Mouse (Mus musculus) MN1 (cell line): ENCODE results near the gene Dclk1.

Experiments
- DNase-seq: peaks from one replicate; pipeline ENCODE4 v3.0.0-alpha.2; 2016; ENCODE audit warnings: low spot score

Gene Dclk1

DNA sequence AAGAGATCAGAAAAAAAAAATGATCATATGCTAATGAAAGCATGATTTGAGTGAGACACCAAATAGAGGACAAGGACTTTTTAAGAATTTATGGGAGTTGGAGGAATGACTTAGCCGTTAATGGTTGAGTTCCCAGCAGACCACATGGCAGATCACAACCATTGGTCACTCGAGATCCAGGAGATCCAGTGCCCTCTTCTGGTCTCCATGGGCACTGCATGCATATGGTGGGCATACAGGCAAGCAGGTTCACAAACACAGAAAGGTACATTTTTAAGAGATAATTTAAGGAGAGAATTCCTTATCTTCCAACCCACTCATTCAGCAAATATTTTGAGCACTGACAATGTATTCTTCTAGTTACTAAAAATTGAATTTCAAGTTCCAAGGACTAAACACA, 207.0 kb downstream of the Dclk1 start:
- DNase-seq: no peak

DNA sequence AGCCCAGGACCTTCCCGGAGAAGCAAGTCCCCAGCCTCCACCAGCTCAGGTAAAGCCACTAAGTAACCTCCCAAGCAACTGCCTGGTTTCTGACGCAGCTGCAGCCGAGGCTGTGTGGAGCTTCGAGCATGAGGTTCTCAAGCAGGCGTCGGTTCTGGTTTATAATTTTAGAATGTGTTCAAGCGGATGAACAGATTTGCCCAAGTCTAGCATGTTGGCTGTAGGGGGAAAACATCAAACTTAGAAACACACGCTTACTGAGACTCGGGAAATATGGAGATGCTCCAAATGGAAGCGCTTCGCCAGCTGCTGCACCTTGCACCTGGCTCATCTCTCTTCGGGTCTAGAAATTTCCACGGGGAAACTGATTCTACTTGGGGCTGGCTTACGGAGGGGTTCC, 208.9 kb downstream of the Dclk1 start:
- DNase-seq: no peak

DNA sequence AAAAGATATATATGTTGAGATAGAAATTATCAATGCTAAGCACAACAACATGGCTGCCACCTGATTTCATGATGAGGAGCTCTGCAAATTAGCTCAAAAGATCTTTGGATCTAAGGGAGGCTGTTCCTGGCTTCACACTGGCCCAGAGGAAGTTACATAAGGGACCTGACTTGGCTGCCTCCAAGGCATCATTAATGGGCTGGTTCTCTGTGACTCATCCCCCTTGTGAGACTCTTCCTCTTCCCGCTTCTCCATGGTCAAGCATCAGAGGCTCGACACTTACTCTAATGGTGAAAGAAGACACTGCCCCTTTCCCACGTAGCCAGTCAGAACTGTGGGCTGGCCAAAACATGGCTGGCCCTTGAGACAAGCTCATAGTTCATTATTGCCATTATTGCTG, 209.7 kb downstream of the Dclk1 start:
- no peak for DNase-seq

DNA sequence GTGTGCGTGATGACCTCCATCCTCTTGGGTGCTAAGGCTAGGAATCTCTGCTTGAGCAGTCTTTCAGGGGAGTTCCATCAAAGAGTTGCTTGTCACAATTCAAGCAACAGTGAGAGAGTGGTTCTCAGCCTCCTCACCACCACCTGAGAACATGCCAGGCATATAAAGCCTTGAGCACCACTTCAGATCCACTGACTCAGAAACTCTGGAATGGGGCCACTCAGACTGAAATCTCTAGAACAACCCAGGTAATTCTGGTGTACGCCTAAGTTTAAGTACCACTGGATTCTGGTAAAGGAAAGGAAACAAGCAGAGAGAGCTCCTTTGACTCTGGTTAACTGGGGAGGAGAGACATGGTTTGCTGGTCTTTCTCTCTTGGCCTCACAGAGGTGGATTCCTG, 210.3 kb downstream of the Dclk1 start:
- DNase-seq: no peak

DNA sequence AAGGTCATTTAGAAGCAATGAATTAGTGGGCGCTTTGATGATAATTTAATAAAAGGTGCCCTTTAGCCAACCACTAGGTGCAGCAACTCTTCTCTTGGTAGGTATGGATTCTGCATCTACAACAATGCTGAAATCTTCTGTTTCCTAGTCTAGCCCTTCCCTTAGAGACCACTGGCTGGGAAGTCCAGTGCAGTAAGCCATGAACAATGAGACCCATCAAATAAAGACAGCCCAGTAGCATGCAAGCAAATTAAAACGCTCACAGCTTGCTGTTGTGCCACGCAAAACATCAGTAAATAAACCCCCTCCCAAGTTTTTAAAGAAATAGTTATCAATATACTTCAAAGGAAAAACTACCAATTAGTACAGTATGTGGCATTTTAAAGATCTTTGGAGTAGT, 218.9 kb downstream of the Dclk1 start:
- no peak for DNase-seq

DNA sequence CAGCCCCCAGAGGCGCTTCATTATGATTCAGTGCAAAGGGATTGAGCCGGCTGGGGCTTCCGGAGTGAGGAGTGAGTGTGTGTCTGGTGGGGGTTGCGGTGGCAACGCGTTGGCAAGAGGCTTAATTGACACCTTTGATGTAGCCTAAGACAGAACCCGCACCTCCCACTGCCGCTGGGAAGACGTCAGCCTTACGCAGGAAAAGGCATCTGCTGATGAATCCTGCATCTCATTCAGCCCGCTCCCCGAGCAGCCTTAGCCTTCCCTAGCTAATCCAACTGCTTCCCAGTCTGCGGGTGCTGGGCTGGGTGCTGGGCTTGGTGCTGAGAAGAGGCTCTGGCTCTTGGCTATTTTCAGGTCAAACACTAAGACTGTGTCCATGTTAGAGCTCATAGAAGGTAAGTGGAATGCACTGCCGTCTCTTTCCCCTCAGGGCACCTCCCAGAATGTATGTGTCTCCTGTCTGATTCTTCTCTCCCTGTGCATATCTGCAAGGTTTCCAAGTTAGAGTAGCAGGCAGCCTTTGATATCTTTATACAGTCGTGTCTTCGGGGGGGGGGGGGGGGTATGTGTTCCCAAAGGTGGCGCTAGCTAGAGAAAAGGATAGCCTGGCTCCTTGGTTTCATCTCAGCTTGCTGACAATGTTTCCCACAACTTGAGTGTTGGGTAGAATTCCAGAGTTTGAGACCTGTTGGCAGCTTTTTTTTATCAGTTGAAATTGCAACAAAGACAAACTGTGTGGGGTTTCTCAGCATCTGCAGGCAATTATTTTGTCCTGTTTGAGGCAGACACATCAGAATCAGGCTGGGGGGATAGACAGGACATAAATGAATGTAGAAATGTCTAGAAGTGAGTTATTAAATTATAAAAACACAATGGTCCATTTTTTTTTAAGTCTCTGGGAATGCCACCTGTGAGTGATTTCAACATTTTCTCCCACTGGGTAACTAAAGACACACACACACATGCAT, 219.8 kb downstream of the Dclk1 start:
- DNase-seq: peak; percentile 90

DNA sequence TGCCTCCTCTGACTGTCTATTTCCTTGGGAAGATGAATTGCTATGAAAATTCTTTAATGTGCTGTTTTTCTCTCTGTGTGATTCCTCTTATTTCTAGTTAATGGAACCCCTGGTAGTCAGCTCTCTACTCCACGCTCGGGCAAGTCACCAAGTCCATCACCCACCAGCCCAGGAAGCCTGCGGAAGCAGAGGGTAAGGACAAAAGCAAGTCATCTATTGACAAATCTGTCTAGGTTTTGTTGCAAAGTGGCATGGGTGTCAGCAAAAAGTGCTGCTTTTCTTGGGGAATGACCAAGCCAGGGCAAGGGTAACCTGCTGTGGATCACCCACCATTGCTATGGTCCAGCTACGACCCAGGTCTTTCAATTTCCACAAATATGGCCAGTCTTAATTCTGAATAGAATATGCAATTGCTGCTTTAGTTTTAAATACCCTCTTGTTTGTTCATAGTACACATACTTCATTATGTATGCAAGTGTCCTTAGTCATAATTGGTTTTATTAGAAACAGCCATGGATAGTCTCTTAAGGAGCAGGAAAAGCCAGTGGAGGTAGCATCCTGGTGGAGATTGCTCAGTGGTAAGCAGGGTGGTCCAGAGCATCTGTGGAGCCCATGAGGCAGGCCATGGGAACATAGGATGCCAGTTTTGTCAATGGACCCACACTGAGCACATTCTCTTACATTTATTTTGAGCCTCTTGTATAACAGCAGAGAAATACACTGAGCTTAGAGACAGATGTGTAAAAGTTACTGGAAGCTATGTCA, 220.9 kb downstream of the Dclk1 start:
- no peak for DNase-seq

DNA sequence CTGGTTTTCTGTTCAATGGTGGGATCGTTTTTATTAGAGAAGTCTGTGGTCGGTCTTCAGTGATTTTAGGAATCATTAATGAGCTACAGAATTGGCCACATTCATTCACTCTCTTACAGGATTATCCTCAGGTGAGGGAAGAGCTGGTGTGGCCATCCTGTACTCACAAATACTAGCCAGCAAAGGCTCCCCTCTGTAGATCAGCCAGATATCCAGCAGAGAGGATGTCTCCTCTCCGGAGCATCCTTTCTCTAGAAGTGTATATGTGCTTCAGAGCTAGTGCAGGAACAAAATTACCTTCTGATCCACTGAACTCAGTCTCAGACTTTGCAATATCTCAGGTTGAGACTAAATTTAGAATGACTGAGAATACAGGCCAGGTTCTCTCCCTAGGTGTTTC, 222.1 kb downstream of the Dclk1 start:
- no peak for DNase-seq

DNA sequence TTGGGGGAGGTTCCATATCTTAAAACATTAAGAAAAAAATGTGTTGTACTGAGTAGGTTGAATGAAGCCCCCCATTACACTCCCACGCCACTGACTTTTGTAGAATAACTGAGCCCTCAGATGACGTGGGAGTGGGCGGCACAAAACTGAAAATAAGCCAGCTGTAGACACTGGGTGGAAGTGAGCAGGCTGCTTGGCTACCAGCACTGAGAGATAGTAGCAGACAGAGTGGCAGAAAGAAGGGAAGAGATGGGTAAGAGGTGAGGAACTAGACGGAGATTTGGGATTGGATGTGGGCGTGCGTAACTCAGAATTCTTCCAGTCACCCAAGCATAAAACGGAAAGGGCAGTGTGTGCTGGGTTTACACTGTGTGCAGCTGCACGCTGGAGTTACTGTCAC, 223.6 kb downstream of the Dclk1 start:
- no peak for DNase-seq

DNA sequence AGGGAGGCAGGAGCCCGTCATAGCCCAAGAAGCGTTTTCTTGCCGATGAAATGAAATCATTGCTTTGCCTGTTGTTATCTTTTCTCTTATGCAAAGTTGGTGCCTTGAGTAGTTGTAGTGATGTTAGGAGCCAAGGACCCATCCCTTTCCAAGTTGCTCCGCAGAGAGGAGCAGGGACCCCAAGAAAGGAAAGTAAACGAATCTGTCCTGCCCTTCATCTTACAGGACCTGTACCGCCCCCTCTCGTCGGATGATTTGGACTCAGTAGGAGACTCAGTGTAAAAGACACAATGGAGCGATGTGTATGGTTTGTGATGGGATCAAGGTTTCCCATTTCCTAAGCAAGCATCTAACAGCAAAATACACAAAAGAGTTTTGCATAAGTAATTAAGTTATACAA, 224.2 kb downstream of the Dclk1 start:
- no peak for DNase-seq

DNA sequence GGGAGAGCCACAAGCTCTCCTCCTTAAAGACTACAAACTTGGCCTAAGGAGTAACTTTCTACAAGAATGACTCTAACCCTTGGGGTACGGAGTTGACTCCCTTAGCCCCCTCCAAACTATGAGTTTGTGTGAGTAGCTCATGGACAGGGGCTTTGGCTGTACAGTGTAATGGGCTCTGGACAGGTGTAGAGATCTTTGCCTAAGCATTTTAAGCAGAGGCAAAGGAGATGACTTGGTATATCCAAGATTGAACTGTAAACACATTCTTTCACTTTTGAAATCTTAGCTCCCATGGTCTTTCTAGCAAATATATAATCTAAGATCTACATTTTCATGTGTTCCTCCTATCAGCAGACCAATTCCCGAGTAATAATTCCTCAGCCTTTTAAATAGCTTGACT, 229.9 kb downstream of the Dclk1 start, which contains the start of gene Gm21954:
Gene Gm21954 (minus strand): TSS at position 101 of the 400 bp plus-strand sequence.
- no peak for DNase-seq

DNA sequence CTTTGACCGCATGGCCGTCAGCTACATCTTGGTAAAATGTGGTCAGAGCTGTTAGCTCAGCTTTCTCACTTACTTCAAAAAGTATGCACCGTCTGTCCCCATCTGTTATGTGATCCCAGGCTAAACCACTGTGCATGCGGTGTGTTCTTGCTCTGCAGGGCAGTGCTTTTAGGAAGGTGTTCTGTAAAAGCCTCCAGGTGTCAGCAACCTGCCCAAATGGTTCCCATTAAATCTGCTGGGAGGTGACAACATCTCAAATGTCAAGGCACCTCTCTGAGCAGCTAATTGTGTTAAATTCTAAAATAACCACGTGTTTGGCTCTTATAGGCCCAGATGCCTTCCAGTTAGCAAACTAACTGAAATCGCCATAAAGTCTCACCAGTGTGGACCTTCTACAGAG, 231.0 kb downstream of the Dclk1 start:
- DNase-seq: no peak

DNA sequence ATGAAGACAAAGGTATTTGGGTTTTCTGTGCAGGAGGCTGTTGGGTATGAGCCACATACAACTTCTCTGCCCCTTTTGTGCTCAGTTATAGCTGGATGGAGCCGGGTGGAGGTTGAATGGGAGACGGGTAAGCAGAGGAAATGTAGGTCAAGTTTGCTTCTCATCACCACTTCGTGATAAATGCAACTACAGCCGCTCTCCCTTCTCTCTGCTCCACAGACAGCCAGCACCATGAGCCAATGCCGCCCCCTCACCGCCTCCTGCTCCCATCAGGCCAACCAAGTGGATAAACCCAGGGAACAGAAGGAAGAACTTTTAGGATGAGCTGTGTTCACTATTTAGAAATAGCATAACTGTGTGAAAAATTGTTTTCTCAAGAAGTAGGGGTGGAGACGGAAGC, 234.5 kb downstream of the Dclk1 start:
- no peak for DNase-seq

DNA sequence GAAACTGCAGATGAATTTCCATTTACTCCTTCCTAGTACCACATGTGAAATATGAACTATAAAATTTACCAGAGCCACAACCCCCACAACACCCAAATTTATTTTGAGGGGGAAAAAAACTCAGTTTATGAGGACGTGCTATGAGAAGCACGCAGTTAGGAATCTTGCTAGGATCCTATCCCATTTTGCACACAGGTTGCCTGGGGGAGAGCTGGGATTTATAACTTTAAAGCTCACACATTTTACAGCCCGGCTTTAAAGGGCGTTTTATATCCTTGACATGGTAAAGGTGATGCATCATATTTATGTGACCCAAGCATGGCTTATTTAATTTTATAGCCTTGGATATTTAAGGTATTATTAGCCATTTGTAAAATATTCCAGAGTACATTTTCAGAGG, 237.1 kb downstream of the Dclk1 start:
- DNase-seq: no peak

DNA sequence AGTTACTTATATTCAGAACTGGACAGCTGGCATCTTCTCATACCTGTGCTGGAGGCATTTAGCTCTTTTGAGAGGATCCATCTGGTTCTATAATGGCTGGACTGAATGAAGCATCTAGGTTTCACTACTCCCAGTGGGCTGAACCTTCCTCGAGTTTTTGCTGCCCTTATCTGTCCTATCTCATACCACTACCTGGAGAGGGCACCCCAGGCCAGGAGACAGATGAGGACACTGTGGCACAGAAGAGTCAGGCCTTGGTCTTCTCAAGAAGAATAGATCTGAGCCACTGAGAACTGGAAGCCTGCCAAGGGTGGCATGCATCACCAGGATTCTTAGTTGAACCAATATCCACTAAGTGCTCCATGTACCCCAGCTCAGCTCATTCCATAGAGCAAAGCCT, 239.0 kb downstream of the Dclk1 start:
- no peak for DNase-seq

DNA sequence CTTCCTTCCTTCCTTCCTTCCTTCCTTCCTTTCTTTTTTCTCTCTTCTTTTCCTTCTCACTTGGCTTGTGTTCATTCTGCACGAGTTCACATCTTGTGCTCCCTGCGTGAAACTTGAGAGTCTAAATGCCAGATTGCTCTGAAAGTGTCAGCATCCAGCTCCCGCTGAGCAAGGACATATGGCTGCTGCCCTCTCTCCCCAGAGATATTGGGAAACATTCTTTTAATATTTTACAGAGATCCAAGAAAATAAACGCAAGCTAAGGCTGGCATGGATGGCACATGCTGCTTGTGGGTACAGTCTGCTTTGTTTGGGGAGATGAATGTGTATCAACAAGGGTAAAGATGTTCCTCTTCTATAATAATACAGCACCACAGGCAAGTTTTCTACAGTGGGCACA, 241.2 kb downstream of the Dclk1 start:
- DNase-seq: no peak

DNA sequence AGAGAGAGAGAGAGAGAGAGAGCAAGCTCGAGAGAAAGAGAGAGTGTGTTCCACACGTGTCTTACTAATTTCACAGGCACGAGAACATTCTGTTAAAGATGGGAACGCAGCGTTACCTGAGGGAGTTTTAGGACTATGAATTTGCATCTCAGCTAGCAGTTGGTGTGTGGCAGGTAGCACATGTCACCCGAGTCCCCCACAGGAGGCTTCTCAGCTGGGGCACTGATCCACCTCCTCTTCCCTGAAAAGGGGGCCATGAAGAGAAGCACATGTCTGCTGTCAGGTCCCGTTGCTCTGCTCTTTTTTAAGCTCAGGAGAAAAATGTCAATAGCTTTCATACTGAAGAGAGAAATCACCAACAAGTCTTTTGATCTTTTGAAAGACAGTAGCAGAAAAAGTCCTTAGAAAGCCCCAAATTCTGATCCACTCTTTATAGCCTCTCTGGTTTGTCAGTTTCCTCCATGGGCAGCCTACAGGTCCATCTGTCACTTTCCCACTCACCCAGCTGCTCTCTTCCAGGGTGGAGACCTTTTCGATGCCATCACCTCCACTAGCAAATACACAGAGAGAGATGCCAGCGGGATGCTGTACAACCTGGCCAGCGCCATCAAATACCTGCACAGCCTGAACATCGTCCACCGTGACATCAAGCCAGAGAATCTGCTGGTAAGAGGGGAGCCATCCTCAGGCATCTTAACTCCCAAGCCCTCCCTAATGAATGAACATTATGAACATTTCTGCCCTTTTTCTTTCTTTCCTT, 247.2 kb downstream of the Dclk1 start:
- no peak for DNase-seq

DNA sequence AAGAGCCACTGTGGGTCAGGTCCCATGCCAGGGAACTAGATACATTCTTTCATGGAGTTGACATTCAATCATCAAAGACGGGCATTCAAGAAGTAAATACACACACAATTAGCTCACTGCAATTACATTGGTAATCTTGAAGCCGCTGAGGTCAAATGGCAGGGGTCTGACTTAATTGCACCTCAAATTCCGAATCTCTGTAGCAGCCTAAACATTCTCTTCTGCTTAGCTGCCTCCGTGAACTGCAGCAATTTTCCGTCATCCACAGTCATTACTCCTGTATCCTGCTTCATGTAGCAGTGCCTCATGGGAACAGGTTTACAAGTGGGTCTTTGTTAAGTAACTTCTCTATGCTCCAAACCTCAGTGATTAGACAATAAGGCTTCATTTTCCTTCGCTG, 249.9 kb downstream of the Dclk1 start:
- DNase-seq: no peak

DNA sequence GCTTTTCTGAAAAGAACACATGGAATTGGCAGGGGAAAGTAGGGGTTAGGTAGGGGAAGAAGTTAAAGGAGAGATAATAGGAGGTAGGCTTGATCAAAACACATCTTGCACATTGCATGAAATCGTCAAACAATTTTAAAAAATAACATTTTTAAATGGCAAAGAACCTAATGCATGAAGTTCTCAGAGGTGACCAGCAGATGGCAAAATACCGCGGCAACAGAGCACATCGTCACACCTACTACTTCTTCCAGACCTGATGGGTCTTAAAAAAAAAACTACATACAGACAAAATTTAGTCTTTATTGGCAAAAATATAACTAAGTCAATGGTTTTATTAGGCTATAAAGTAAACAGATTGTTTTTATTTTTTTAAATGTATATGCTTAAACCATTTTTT, 252.2 kb downstream of the Dclk1 start:
- DNase-seq: no peak

DNA sequence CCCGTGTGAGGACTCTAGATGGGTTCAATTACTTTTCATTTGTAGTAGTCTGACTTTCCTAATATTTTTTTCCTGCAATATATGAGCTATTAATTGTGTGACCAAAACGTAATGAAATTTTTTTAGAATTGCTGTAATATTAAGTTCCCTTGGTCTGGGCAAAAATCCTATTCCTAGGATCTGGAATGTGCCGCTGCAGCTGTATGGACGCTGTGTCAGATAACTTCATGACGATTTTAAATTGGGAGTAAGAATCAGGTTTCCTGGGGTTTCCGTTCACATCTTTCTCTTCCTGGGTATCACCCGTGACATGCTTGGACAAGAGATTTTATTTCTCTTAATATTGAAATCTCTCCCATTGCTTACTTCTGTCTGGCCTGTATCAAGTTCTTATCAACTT, 253.1 kb downstream of the Dclk1 start:
- no peak for DNase-seq

DNA sequence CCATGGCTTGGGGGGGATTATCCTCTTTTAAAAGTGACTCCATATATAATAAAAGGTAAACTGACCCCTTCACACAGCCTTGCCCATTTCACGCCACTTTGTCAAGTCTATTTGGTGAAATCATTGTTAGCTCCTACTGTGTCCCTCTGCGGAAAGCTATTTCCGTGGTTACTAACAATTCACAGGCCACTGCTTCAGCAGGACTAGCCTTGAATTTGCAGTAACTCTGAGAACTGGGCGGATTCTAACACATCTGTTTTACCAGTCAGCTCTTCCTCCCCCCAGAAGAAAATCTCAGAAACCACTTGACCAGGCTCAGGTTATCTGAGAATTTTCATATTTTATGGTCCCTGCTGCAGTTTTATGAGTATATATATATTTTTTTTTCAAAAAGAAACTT, 253.7 kb downstream of the Dclk1 start:
- no peak for DNase-seq

DNA sequence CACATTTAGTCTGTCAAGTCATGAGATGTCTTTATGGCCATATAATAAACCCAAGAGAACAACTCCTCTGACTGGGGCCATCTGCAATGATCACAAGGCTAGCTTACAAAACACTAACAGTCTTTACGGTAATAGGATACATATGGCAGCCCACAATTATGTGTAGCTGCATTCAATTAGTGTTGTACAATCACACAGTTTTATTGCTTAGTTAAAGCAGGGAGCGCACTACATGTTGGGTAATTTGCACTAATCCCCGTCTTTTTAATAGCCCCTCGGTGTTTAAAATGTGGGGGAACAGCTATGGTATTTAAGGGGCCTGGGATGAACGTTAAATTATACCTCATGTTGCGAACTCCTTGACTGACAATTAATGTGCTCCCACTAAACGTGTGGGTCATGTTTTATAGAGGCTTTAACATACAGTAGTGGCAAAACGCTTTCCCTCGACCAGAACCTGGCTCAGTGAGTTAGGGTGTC, 254.3 kb downstream of the Dclk1 start:
- no peak for DNase-seq
